Mouse (Mus musculus): Measurements from ENCODE around the gene Abhd17b.
"Not testable (repeated sequence)": the region's sequence is repeated elsewhere in the genome, so short reads cannot be mapped to it uniquely, and the experiment has no call there.

Gene Abhd17b

GRCm38 (mm10) chr19:21653172-21653981, at the start of gene Abhd17b:
TSS of gene Abhd17b (plus strand) at chr19:21653185.
- DNase-seq (ENCODE audit: low read depth, low spot score), result no peak

GRCm38 (mm10) chr19:21603836-21604235, 49.1 kb upstream of the Abhd17b start:
- DNase-seq (ENCODE audit: low read depth, low spot score), result no peak

GRCm38 (mm10) chr19:21605294-21605693, 47.7 kb upstream of the Abhd17b start:
- no peak for DNase-seq (ENCODE audit: low read depth, low spot score)

GRCm38 (mm10) chr19:21610240-21610639, 42.7 kb upstream of the Abhd17b start:
- no peak for DNase-seq (ENCODE audit: low read depth, low spot score)

- DNase-seq (ENCODE audit: low read depth, low spot score), result no peak
Observed at GRCm38 (mm10) chr19:21611297-21611696, 41.7 kb upstream of the Abhd17b start.

- no peak for DNase-seq (ENCODE audit: low read depth, low spot score)
Observed at GRCm38 (mm10) chr19:21611725-21612575, 41.0 kb upstream of the Abhd17b start.

- no peak for DNase-seq (ENCODE audit: low read depth, low spot score)
Observed at GRCm38 (mm10) chr19:21615801-21616200, 37.2 kb upstream of the Abhd17b start.

- DNase-seq (ENCODE audit: low read depth, low spot score), result no peak
Observed at GRCm38 (mm10) chr19:21623410-21624147, 29.4 kb upstream of the Abhd17b start.

- no peak for DNase-seq (ENCODE audit: low read depth, low spot score)
Observed at GRCm38 (mm10) chr19:21624148-21624535, 28.8 kb upstream of the Abhd17b start.

- DNase-seq (ENCODE audit: low read depth, low spot score), result no peak
Observed at GRCm38 (mm10) chr19:21626271-21626988, 26.6 kb upstream of the Abhd17b start.

GRCm38 (mm10) chr19:21628440-21628839, 24.5 kb upstream of the Abhd17b start:
- not testable (repeated sequence) for DNase-seq (ENCODE audit: low read depth, low spot score)

GRCm38 (mm10) chr19:21629030-21629429, 24.0 kb upstream of the Abhd17b start:
- DNase-seq (ENCODE audit: low read depth, low spot score), result no peak

GRCm38 (mm10) chr19:21629501-21629900, 23.5 kb upstream of the Abhd17b start:
- DNase-seq (ENCODE audit: low read depth, low spot score), result peak; percentile 38

GRCm38 (mm10) chr19:21630656-21631331, 22.2 kb upstream of the Abhd17b start:
- no peak for DNase-seq (ENCODE audit: low read depth, low spot score)

- DNase-seq (ENCODE audit: low read depth, low spot score), result no peak
Observed at GRCm38 (mm10) chr19:21635406-21635805, 17.6 kb upstream of the Abhd17b start.

GRCm38 (mm10) chr19:21636907-21637306, 16.1 kb upstream of the Abhd17b start:
- no peak for DNase-seq (ENCODE audit: low read depth, low spot score)

- no peak for DNase-seq (ENCODE audit: low read depth, low spot score)
Observed at GRCm38 (mm10) chr19:21637672-21638071, 15.3 kb upstream of the Abhd17b start.

GRCm38 (mm10) chr19:21643935-21644334, 9.1 kb upstream of the Abhd17b start:
- no peak for DNase-seq (ENCODE audit: low read depth, low spot score)

GRCm38 (mm10) chr19:21645301-21645700, 7.7 kb upstream of the Abhd17b start:
- DNase-seq (ENCODE audit: low read depth, low spot score), result no peak

- no peak for DNase-seq (ENCODE audit: low read depth, low spot score)
Observed at GRCm38 (mm10) chr19:21646142-21646541, 6.8 kb upstream of the Abhd17b start.

- no peak for DNase-seq (ENCODE audit: low read depth, low spot score)
Observed at GRCm38 (mm10) chr19:21651664-21652063, 1.3 kb upstream of the Abhd17b start.
